Mouse (Mus musculus) spleen, postnatal 14 days (tissue): ENCODE measurements around the gene Alkbh6.

Experiments
- DNase-seq, 2 experiments: peaks; one replicate each; pipeline ENCODE4 v3.0.0; 2021 to 2022; ENCODE audit warnings: low spot score in 2 of 2

The Alkbh6 gene

GRCm38 (mm10) chr7:30328379-30328778 is 19.9 kb downstream of the Alkbh6 start:
- no peak for DNase-seq

DNA sequence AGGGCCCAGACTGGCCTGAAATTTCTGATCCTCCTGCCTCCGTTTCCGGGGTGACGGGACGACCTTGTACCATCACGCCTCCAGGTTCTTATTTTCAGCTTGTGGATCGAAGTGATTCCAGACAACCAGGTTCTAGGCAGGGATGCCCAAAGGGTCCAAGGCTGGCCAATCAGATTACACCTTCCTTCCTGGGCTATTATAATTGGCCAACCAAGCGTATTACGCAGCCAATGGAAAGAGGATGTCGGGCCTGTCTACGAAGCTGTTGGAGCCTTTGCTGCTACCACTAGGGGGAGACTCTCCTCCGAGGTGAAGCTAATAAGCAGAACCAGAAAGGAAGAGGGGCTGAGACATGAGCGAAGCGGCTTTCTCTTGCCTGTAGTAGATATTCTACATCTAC is 23.4 kb downstream of the Alkbh6 start:
- DNase-seq = peak; percentile 19 to 64

GRCm38 (mm10) chr7:30332622-30333259 is 24.2 kb downstream of the Alkbh6 start:
- no peak for DNase-seq

DNA sequence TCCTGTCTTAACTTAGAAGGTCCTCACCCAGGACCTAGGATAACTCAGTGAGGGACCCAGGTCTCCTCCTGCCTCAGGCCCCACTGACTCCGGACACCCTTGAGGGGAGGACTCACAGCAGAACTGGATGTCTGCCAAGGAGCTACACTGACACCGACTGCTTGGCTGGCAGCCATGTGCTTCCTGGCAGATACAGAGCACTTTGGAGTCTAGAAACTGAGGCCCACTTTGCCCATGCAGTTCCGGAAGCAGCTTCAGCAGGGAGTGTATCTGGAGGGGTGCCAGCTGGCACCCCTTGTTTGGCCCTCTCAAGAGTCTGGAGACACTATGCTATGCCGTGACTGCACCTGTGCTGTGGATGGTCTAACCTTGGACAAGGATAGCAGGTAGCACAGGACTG is 24.9 kb downstream of the Alkbh6 start:
- DNase-seq = no peak

DNA sequence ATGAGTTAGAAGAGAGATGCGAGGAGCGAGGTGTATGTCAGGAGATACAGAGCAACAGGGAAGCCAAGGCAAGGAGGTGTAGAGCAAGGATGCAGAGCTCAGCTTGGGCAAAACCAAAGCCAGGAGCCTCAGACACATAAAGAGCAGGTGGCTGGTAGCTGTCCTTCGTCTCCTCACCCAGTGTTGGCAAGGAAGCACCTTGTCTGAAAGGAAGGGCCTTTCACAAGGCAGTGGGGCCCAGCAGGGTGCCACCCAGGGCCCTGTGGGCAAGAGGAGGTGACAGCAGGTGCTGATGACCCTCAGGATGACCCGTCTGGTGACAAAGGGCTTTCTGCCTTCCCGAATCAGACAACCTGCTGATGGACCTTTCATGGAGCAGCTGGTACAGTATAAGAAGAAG is 26.0 kb downstream of the Alkbh6 start:
- DNase-seq = no peak

GRCm38 (mm10) chr7:30335688-30336087 is 27.2 kb downstream of the Alkbh6 start:
- no peak for DNase-seq

DNA sequence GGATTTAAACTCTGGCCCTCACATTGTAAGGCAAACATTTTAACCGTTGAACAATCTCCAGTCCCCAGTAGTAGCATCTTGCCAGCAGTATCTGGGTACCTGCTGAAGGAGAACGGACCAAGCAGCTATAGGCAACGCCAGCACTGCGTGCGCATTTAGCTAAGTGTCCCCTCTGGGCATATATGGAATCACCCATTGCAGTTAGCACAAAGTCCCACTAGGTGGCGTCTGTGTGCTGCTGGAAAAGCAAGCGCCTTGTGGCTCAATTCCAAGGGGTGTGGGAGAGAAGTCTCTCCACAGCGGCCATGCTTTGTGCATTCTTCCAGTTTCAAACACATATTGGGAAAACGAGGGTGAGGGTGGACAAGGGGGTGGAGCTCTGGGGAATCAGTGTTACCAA is 27.9 kb downstream of the Alkbh6 start:
- peak; percentile 30 to 56 for DNase-seq

- DNase-seq = no peak
Measured at GRCm38 (mm10) chr7:30339432-30340109, 31.1 kb downstream of the Alkbh6 start.

DNA sequence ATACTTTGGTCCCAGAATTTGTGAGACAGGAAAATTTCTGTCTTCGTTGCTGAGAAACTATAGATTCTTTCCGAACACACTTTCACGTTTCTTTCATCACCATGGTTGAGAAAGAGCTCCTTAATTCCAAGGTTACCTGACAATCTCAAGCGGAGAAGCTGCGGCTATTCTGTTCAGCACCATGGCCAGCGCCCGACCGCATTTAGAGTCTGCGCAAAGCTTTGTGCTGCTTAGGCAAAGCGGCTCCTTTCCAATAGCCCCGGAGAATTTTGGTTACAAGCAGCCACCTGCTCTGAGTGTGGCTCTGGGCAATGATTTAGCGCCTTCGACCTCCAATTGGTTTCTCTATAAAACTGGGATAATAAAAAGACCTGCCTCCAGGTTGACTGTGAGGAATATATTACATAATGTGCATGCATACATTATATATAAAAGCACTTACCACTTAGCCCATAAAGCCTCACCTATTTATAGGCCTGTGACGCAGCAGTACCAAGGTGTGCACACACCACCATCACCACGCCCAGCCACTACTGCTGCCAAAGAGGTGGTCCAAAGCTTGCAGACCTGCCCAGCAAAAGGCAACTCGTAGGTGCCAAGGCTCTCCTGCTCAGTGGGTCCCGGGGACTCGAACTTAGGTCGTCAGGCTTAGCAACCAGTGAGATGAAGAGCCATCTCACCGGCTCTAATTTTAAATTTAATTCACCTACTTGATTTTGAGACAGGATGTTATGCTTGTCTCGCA is 38.3 kb downstream of the Alkbh6 start:
- DNase-seq = peak in 1 of 2 experiments; percentile 50

- peak; percentile 21 to 45 for DNase-seq
Measured at GRCm38 (mm10) chr7:30347828-30348227, 39.3 kb downstream of the Alkbh6 start.

DNA sequence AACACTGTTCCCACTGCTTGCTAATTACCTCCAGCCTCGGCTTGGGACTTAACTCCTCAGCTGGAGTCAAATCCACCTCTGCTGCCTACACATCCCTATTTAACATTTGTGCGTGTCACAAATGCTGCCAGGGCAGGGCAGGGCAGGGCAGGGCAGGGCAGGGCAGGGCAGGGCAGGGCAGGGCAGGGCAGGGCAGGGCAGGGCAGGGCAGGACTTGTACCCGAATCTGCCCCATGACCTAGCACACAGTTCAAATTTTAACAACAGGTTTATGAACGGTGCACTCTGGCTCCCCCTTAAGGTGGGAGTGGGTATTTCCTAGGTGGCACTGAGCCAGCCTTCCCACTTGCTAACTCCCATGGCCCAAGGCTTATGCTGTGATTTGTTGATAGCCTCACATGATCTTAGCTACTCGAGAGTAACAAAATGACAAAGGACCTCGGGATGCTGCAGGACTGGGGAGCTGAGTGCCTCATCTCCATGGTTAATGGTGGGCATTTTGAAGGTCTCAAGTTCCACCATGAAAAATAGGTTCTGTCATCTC is 44.8 kb downstream of the Alkbh6 start:
- peak in 1 of 2 experiments; percentile 44 for DNase-seq

DNA sequence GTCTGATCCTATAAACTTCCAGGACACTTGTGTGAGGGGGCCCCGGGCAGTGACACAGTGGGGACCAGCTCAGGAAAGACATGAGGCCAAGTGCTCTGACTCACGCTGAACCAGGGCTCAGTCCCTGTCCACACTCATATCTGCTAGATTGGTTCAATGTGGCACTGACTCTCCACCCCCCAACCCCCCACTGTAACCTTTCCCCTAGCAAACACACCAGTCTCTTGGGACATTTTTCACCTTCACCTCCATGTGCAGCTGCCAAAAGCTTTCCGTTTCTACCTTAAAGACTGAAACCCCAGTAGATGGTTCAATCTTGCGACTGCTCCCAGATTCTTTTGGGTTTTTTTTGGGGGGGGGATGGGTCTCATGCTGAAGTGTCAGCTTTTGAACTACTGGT is 45.5 kb downstream of the Alkbh6 start:
- DNase-seq = no peak

DNA sequence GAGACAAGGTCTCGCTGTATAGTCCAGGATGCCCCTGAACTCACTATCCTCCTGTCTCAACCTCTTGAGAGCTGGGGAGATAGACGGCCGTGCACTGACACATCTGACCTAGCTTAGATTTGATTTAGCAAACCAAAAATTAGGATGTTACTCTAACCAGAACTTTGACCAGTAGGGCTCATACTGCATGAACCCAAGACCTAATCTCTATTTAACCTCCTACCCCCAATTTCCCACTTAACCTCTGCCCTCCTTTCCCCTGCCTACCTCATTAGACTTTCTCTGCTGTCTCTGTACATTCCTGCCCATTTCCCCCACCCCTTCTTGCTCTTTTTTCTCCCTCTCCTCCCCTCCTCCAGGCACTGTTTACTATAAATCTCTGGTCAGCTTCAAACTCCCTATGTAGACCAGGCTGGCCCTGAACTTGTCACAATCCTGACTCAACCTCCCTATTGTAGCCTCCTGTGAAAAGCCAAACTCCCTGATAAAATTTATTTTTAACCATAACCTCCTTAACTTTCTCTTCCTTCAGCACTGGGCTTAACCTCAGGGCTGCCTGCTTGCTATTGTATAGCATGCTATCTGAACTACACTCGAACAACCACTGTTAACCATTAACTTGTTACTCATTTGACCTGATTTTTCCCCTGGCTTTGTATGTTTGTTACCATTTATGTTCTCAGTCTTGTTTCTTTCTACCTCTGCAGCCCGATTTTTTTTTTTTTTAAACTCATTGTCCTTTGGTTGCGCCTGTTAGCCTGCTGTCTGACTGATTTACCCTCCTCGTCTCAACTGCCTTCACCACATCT is 50.1 kb downstream of the Alkbh6 start:
- DNase-seq = no peak

GRCm38 (mm10) chr7:30359276-30359865 is 50.9 kb downstream of the Alkbh6 start:
- DNase-seq = no peak

- DNase-seq = no peak
Measured at GRCm38 (mm10) chr7:30360028-30360427, 51.5 kb downstream of the Alkbh6 start.

- no peak for DNase-seq
Measured at GRCm38 (mm10) chr7:30362652-30363343, 54.3 kb downstream of the Alkbh6 start, which contains the start of gene Lrfn3. Lrfn3 (minus strand) TSS chr7:30362772.

- DNase-seq = no peak
Measured at GRCm38 (mm10) chr7:30363344-30363738, 54.8 kb downstream of the Alkbh6 start.
